Mouse (Mus musculus): Measurements from ENCODE around the gene Specc1. TPM values are rescaled to one million over a fixed set of nuclear protein-coding genes. Genes with fewer than 3 reads are reported as not detected.

Specc1 gene
- total RNA-seq, 2 experiments from 2014 or later, result 31.0 to 31.1 TPM

- intact Hi-C loops (cut with DNase I), result no loop called here
- DNase-seq (ENCODE audit: extremely low spot score in 1 of 2, low spot score in 2 of 2), result no peak
Observed at GRCm38 (mm10) chr11:62249266-62250037, 292.9 kb downstream of the Specc1 start.

GRCm38 (mm10) chr11:62251047-62251446 lies 294.5 kb downstream of the Specc1 start:
- intact Hi-C loops (cut with DNase I), result no loop called here
- no peak for DNase-seq (ENCODE audit: extremely low spot score in 1 of 2, low spot score in 2 of 2)

- intact Hi-C loops (cut with DNase I), result no loop called here
- DNase-seq (ENCODE audit: extremely low spot score in 1 of 2, low spot score in 2 of 2), result no peak
Observed at GRCm38 (mm10) chr11:62253380-62253779, 296.8 kb downstream of the Specc1 start.

GRCm38 (mm10) chr11:62259214-62259613 lies 302.7 kb downstream of the Specc1 start:
- intact Hi-C loops (cut with DNase I), result no loop called here
- no peak for DNase-seq (ENCODE audit: extremely low spot score in 1 of 2, low spot score in 2 of 2)

- DNase-seq (ENCODE audit: extremely low spot score in 1 of 2, low spot score in 2 of 2), result peak in 1 of 2 experiments; percentile 57
- intact Hi-C loops (cut with DNase I), result no loop called here
Observed at GRCm38 (mm10) chr11:62263599-62263998, 307.0 kb downstream of the Specc1 start.

GRCm38 (mm10) chr11:62264018-62264417 lies 307.5 kb downstream of the Specc1 start:
- DNase-seq (ENCODE audit: extremely low spot score in 1 of 2, low spot score in 2 of 2), result no peak
- intact Hi-C loops (cut with DNase I), result no loop called here

GRCm38 (mm10) chr11:62265642-62266041 lies 309.1 kb downstream of the Specc1 start:
- no peak for DNase-seq (ENCODE audit: extremely low spot score in 1 of 2, low spot score in 2 of 2)
- intact Hi-C loops (cut with DNase I), result no loop called here

- no peak for DNase-seq (ENCODE audit: extremely low spot score in 1 of 2, low spot score in 2 of 2)
- intact Hi-C loops (cut with DNase I), result no loop called here
Observed at GRCm38 (mm10) chr11:62266466-62267214, 310.1 kb downstream of the Specc1 start.

GRCm38 (mm10) chr11:62268381-62268780 lies 311.8 kb downstream of the Specc1 start:
- intact Hi-C loops (cut with DNase I), result no loop called here
- DNase-seq (ENCODE audit: extremely low spot score in 1 of 2, low spot score in 2 of 2), result no peak

GRCm38 (mm10) chr11:62269097-62269496 lies 312.5 kb downstream of the Specc1 start:
- DNase-seq (ENCODE audit: extremely low spot score in 1 of 2, low spot score in 2 of 2), result no peak
- intact Hi-C loops (cut with DNase I), result no loop called here

GRCm38 (mm10) chr11:62270851-62271250 lies 314.3 kb downstream of the Specc1 start:
- intact Hi-C loops (cut with DNase I), result no loop called here

More at GRCm38 (mm10) chr11:62270851-62271250, 314.3 kb downstream of the Specc1 start:
- no peak for DNase-seq (ENCODE audit: extremely low spot score in 1 of 2, low spot score in 2 of 2)

Other genes with a start within 250 kb of the Specc1 start
- gene Slc5a10, start 235.9 kb upstream of the Specc1 start, total RNA-seq (2021), result not detected
- gene Prpsap2, start 194.7 kb upstream of the Specc1 start, total RNA-seq (2021), result 10 to 100 TPM; 34.0 to 38.9 TPM
- 100 to 1,000 TPM; 106 to 114 TPM for gene Ulk2, start 101.7 kb upstream of the Specc1 start, total RNA-seq (2021)
- 10 to 100 TPM; 28.4 to 31.2 TPM for gene Akap10, start 26.5 kb upstream of the Specc1 start, total RNA-seq (2021)